Mouse (Mus musculus) G1E (cell line): ENCODE results near the gene Iqgap2. TPM values are rescaled to one million over a fixed set of nuclear protein-coding genes. Genes with fewer than 3 reads are reported as not detected.

ENCODE experiments used
- ATAC-seq: 2 replicates; pipeline ENCODE4 v1.8.0; 2016; ENCODE audit warnings: mild to moderate bottlenecking; ENCODE audit not compliant: insufficient number of reproducible peaks, poor library complexity, low FRiP score, severe bottlenecking; ENCODE audit errors: extremely low read depth
- DNase-seq: peaks from one replicate; pipeline ENCODE4 v3.0.0; 2012; ENCODE audit warnings: low spot score
- H3K27me3 ChIP-seq: 2 replicates; pipeline ENCODE4 v1.6.1; 2012; ENCODE audit warnings: mild to moderate bottlenecking, low read length, inconsistent platforms; ENCODE audit not compliant: insufficient read depth
- H3K36me3 ChIP-seq: replicated peaks from 2 replicates; pipeline ENCODE3; 2012; ENCODE audit warnings: mild to moderate bottlenecking, inconsistent platforms
- H3K4me1 ChIP-seq: 2 replicates; pipeline ENCODE4 v1.6.1; 2012; ENCODE audit warnings: low read depth, low read length, inconsistent platforms, mixed read lengths; ENCODE audit not compliant: insufficient read depth
- H3K4me3 ChIP-seq: 2 replicates; pipeline ENCODE4 v1.5.1; 2012; ENCODE audit warnings: low read depth, mild to moderate bottlenecking, inconsistent platforms, low read length, moderate library complexity, mixed read lengths
- H3K9me3 ChIP-seq: replicated peaks from 2 replicates; pipeline ENCODE4 v1.6.1; 2012; ENCODE audit warnings: inconsistent platforms
- CTCF ChIP-seq: IDR thresholded peaks from 2 replicates; pipeline ENCODE4 v1.5.1; 2012; ENCODE audit warnings: low read depth, low read length, inconsistent platforms, mixed read lengths
- GATA1 ChIP-seq: IDR thresholded peaks from 2 replicates; pipeline ENCODE4 v1.6.1; 2012; ENCODE audit warnings: borderline replicate concordance, low read length, inconsistent platforms, mixed read lengths
- GATA2 ChIP-seq: IDR thresholded peaks from 2 replicates; pipeline ENCODE4 v1.6.1; 2012; ENCODE audit warnings: low read depth, low read length, inconsistent platforms, borderline replicate concordance
- POLR2AphosphoS5 ChIP-seq: IDR thresholded peaks from 2 replicates; pipeline ENCODE4 v1.6.1; 2012; ENCODE audit warnings: low read depth, low read length, inconsistent platforms; ENCODE audit not compliant: insufficient replicate concordance
- TAL1 ChIP-seq: conservative IDR thresholded peaks from 2 replicates; pipeline ENCODE4 v1.6.1; 2012; ENCODE audit warnings: low read depth, low read length, inconsistent platforms, mixed read lengths
- polyA plus RNA-seq: library from polyadenylated mRNA; stranded (reverse); fragments of >175 nt; gene quantifications from 2 replicates; pipeline ENCODE4 v1.2.3, GENCODE M21; 2012
- total RNA-seq, 2 experiments: library from RNA; stranded (forward) in 1 of 2; stranded (reverse) in 1 of 2; fragments of 200-1000 nt in 1 of 2; fragments of >200 nt in 1 of 2; fragmentation: Nextera tagmentation in 1 of 2; gene quantifications; 2 replicates each; pipeline ENCODE4 v1.2.3; 2014 to 2017

Gene Iqgap2
- total and polyA plus RNA-seq, 3 experiments: 3.0 to 14.3 (median 6.6) TPM

DNA sequence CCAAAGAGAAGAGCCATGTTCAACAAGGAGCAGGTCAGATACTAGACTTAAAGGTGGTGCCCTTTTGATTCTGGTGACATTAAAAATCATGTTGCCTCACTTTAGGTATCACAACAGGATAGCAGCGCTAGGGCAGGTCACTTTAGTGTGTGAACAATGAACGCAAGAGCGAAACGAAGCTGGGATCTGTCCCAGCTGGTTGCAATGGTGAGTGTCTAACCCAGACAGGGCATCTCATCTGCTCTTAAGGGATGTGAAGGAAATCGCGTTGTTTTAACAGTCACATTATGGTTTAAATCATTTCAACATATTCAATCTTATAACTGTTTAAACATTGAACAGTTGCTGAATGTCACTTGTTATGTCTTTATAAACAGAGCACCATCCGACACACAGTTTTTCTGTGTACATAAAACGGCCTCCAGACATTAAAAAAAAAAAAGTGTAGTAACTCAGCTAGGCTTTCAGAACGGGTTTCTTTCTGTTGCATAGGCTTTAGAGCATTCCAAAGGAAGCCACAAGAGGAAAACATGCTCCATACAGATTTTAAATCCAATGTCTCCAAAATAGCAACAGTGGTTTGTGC is 148.7 kb downstream of the Iqgap2 start:
- no peak for TF ChIP-seq CTCF
- TF ChIP-seq GATA1: no peak
- no peak for TF ChIP-seq TAL1
- no peak for TF ChIP-seq GATA2
- TF ChIP-seq POLR2AphosphoS5: no peak
- ATAC-seq (no peak), DNase-seq (no peak)
- Histone ChIP-seq H3K36me3 (peaks cover 2% of the 10 kb centered on the region), H3K4me1 (no peaks in the 10 kb centered on the region), H3K27me3 (peaks cover 7% of the 10 kb centered on the region; the same call in 1 of the 2 replicates), H3K9me3 (no peaks in the 10 kb centered on the region), H3K4me3 (no peak overlapping the region)

DNA sequence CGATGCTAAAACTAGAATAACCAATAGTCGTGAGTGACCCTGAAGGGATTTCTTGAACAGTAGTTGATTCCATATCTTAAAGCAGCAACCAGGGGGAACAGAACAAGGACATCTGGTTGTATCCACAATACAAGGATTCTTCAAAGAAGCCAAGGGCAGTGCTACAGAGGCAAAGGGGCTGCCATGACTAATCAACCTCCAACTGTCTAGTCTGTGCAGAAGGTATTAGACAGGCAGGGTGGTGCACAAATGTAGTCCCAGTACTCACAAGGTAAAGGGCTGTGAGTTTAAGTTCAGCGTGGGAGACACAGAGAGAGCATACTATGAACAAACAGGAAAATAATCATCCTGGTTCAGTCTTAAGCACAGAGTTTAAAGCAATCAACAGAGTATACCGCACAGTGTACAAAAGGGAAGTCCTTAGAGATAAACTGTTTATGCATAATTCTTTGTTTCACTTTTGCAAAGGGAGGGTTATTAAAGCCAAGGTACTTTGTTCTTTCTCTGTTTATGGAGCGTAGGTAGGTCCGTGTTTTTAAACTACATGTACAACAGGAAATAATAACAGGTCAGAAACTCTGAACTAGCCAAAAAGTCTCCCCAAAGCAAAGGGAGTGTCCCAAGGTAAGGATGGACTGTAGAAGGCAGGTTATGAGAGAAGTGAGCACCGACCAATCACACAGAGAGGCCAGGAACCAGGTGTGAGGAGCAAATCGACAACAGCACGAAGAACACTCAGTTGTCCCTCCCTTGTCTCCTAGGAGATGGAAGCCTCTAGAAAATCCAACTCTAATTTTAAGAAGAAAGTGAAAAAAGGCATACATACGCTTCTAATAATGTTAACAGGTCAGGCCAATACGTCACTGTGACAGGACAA is 149.7 kb downstream of the Iqgap2 start:
- DNase-seq: no peak
- Histone ChIP-seq H3K36me3 (peaks cover 2% of the 10 kb centered on the region), H3K9me3 (no peaks in the 10 kb centered on the region), H3K27me3 (peaks cover 7% of the 10 kb centered on the region; the same call in 1 of the 2 replicates), H3K4me1 (no peaks in the 10 kb centered on the region), H3K4me3 (no peak overlapping the region)
- TF ChIP-seq GATA2 (no peak), POLR2AphosphoS5 (no peak), CTCF (no peak), GATA1 (no peak), TAL1 (no peak)
- no peak for ATAC-seq

DNA sequence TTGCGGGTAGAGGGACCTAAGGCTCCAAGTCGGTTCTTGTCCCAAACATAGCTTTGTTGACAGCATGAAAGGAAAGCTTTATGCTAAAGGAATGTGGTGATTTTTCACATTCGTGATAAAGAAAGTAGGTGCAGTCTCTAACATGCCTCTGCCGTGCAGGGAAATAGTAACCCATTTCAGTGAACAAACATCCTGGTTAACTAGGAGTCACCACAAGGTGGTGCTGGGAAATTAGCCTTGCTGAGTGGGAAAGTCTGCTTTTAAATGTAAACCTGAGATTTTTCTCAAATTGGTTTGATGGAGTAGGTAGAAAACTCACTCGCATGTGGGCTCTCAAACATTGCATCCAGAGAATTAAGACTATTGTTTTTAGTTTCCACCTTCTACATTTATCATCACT is 152.1 kb downstream of the Iqgap2 start:
- ATAC-seq (no peak), DNase-seq (no peak)
- Histone ChIP-seq H3K27me3 (peaks cover 7% of the 10 kb centered on the region; the same call in 1 of the 2 replicates), H3K4me1 (no peaks in the 10 kb centered on the region), H3K36me3 (no peaks in the 10 kb centered on the region), H3K9me3 (no peaks in the 10 kb centered on the region), H3K4me3 (no peak overlapping the region)
- TF ChIP-seq GATA2 (no peak), TAL1 (no peak), CTCF (no peak), GATA1 (no peak), POLR2AphosphoS5 (no peak)

DNA sequence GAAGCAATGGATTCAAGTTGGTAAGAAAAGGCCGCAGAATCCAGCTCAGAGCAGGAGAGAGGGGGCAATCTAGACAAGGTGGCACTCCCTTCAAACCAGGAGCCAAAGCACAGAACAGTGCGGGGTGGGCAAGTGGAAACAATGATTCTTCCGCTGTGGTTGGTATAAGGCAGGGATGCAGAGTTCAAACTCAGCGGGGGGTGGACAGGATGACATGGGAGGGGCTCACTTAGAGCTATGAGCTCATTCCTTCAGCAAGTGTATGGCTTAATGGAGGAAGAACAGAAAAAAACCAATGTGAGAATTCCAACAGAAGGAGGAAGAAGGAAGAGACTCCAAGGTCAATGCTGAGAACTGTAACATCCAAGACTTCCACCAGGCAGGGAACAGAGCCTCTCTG is 161.2 kb downstream of the Iqgap2 start:
- no peak for TF ChIP-seq GATA1
- TF ChIP-seq CTCF: no peak
- no peak for TF ChIP-seq GATA2
- TF ChIP-seq POLR2AphosphoS5: no peak
- TF ChIP-seq TAL1: no peak
- Histone ChIP-seq H3K4me1 (no peaks in the 10 kb centered on the region), H3K27me3 (no peaks in the 10 kb centered on the region; the same call in 1 of the 2 replicates), H3K4me3 (no peak overlapping the region), H3K36me3 (no peaks in the 10 kb centered on the region), H3K9me3 (no peaks in the 10 kb centered on the region)
- ATAC-seq (no peak), DNase-seq (no peak)

DNA sequence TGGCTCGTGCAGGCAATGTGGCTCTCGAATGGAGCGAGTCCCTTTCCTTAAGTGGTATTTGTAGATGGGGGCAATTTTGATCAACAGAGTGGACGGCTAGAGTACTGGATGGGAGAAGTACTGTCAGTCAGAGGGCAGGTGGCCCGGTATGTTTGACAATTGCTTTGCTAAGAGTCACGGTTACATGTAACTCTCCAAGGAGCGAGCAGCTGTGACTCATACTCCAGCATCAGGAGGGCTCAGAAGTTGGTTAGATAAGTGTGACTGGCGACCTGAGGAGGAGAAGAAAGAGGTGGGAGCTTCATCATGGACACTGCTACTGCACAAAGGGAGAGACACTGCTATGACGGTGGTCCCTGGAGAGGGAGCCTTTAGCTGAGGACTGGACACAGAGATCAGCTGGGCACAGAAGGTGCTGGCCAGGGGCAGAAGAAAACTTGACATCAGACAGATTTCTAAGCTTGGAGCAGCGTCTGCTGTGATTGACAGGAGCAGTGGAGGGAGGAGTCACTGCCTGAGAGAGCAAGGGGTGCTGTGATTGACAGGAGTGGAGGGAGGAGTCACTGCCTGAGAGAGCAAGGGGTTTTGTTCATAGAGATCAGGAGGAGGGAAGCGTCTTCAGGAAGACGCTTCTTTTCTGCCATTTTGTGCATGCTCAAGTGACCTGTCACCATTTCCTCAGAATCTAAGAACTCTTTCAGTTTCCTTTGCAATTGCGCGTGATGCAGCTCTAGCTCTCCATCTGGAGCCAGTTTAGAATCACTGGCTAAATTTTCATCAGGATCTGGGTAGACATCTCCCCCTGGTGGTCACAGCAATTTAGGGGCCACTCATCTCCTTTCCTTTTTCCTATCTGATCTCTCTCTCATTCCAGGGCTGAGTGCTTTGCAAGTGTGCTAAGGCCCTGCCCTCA is 172.1 kb downstream of the Iqgap2 start:
- no peak overlapping the region for H3K4me3 ChIP-seq
- peaks cover 6% of the 10 kb centered on the region for H3K36me3 ChIP-seq
- H3K27me3 ChIP-seq: peaks cover 4% of the 10 kb centered on the region; the same call in 1 of the 2 replicates
- no peaks in the 10 kb centered on the region for H3K4me1 ChIP-seq
- DNase-seq (peak; percentile 41), ATAC-seq (no peak)
- H3K9me3 ChIP-seq: no peaks in the 10 kb centered on the region
- TF ChIP-seq CTCF (peak; percentile 55), GATA1 (no peak)

DNA sequence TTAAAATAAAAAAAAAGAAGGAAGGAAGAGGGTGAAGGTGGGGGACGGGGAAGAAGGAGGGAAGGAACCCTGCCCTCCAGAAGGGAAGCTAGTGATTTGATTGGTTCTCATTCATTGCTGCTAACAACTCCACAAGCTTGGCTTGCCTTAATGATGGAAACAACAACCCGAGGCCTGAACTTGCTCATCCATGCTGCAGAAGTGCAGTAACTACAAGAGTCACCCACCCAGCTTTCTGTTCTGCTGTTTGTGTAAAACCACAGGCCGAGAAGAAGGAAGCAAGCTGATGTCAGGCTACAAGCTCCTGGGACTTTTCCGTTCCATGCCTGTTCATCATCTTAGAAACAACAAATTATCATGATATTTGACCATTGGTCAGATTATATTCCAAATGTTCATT is 176.4 kb downstream of the Iqgap2 start:
- ATAC-seq (no peak), DNase-seq (no peak)
- Histone ChIP-seq H3K9me3 (no peaks in the 10 kb centered on the region), H3K4me1 (peaks cover 4% of the 10 kb centered on the region; the same call in 1 of the 2 replicates), H3K27me3 (no peaks in the 10 kb centered on the region), H3K36me3 (no peaks in the 10 kb centered on the region), H3K4me3 (no peak overlapping the region)
- TF ChIP-seq POLR2AphosphoS5: no peak
- no peak for TF ChIP-seq TAL1
- TF ChIP-seq GATA1: no peak
- TF ChIP-seq GATA2: no peak
- TF ChIP-seq CTCF: no peak
